Mouse (Mus musculus) embryonic facial prominence, embryonic 15.5 days (tissue): ENCODE data around the gene Amer2. TPM values are rescaled to one million over a fixed set of nuclear protein-coding genes. Genes with fewer than 3 reads are reported as not detected.

Experiments used
- ATAC-seq: fragments of 200-750 bp; cut with Nextera tagmentation; 2 replicates; pipeline ENCODE4 v1.8.0; 2017; ENCODE audit warnings: low read depth, moderate TSS enrichment; ENCODE audit not compliant: insufficient number of reproducible peaks, low FRiP score, low TSS enrichment
- H3K27ac ChIP-seq: fragments of 300-500 bp; sonication (generic); replicated peaks from 2 replicates; pipeline ENCODE4 v1.5.1; 2015; ENCODE audit warnings: mild to moderate bottlenecking, inconsistent platforms
- H3K27me3 ChIP-seq: fragments of 300-500 bp; sonication (generic); 2 replicates; pipeline ENCODE4 v1.6.1; 2015; ENCODE audit warnings: inconsistent platforms
- H3K36me3 ChIP-seq: fragments of 300-500 bp; sonication (generic); 2 replicates; pipeline ENCODE4 v1.6.1; 2015; ENCODE audit warnings: mild to moderate bottlenecking, inconsistent platforms
- H3K4me1 ChIP-seq: fragments of 300-500 bp; sonication (generic); 2 replicates; pipeline ENCODE4 v1.6.1; 2015; ENCODE audit warnings: inconsistent platforms
- H3K4me2 ChIP-seq: fragments of 300-500 bp; sonication (generic); replicated peaks from 2 replicates; pipeline ENCODE4 v1.6.1; 2015; ENCODE audit warnings: mild to moderate bottlenecking, inconsistent platforms
- H3K4me3 ChIP-seq: fragments of 300-500 bp; sonication (generic); replicated peaks from 2 replicates; pipeline ENCODE4 v1.5.1; 2015; ENCODE audit warnings: mild to moderate bottlenecking, inconsistent platforms
- H3K9ac ChIP-seq: fragments of 300-500 bp; sonication (generic); 2 replicates; pipeline ENCODE4 v1.6.1; 2015; ENCODE audit warnings: inconsistent platforms
- H3K9me3 ChIP-seq: fragments of 300-500 bp; sonication (generic); replicated peaks from 2 replicates; pipeline ENCODE4 v1.6.1; 2016; ENCODE audit warnings: inconsistent platforms
- WGBS: fragments of 180-500 bp; shearing (Covaris S2); methylation state at CpG from one replicate; pipeline ENCODE4 v1.1.7; 2015; 5-methylcytosine and 5-hydroxymethylcytosine counted together
- polyA plus RNA-seq: library from polyadenylated mRNA; unstranded; fragments of >200 nt; fragmentation: Nextera tagmentation; extraction: Ambion mirVana; gene quantifications from 2 replicates; pipeline ENCODE4 v1.2.1, GENCODE M21; 2015

Gene Amer2
- polyA plus RNA-seq, 1 experiment from 2014 or later = 3.5 TPM

- Histone ChIP-seq H3K4me1 (no peaks in the 10 kb centered on the region), H3K4me2 (no peak overlapping the region), H3K9me3 (no peaks in the 10 kb centered on the region), H3K4me3 (no peak overlapping the region), H3K27me3 (no peaks in the 10 kb centered on the region), H3K36me3 (no peaks in the 10 kb centered on the region), H3K27ac (no peak overlapping the region), H3K9ac (no peak overlapping the region)
- ATAC-seq = no peak
- 71% methylated on average over 2 of the region's 2 CpGs for WGBS
These were observed 19.1 kb downstream of the Amer2 start for GRCm38 (mm10) chr14:60392202-60392601.

- Histone ChIP-seq H3K4me1 (no peaks in the 10 kb centered on the region), H3K4me3 (no peak overlapping the region), H3K9me3 (no peaks in the 10 kb centered on the region), H3K36me3 (no peaks in the 10 kb centered on the region), H3K4me2 (no peak overlapping the region), H3K9ac (no peak overlapping the region), H3K27me3 (no peaks in the 10 kb centered on the region), H3K27ac (no peak overlapping the region)
- 83% methylated on average over 4 of the region's 4 CpGs for WGBS
- ATAC-seq = no peak
These were observed 24.3 kb downstream of the Amer2 start for GRCm38 (mm10) chr14:60397321-60397720.

GRCm38 (mm10) chr14:60398861-60399260 is 25.8 kb downstream of the Amer2 start:
- Histone ChIP-seq H3K4me2 (no peak overlapping the region), H3K9me3 (no peaks in the 10 kb centered on the region), H3K4me3 (no peak overlapping the region), H3K27me3 (no peaks in the 10 kb centered on the region), H3K4me1 (no peaks in the 10 kb centered on the region), H3K9ac (no peak overlapping the region), H3K36me3 (no peaks in the 10 kb centered on the region), H3K27ac (no peak overlapping the region)
- WGBS = 30% methylated on average over 7 of the region's 7 CpGs
- no peak for ATAC-seq

GRCm38 (mm10) chr14:60403228-60403627 is 30.2 kb downstream of the Amer2 start:
- Histone ChIP-seq H3K36me3 (no peaks in the 10 kb centered on the region), H3K9me3 (no peaks in the 10 kb centered on the region), H3K27ac (no peak overlapping the region), H3K4me1 (0 out of 2 replicates have a peak, but pooled peaks cover 8% of the 10 kb centered on the region), H3K4me2 (no peak overlapping the region), H3K27me3 (no peaks in the 10 kb centered on the region), H3K9ac (no peak overlapping the region), H3K4me3 (no peak overlapping the region)
- no peak for ATAC-seq
- 71% methylated on average over 2 of the region's 2 CpGs for WGBS

- H3K27me3 ChIP-seq = no peaks in the 10 kb centered on the region
- peaks cover 17% of the 10 kb centered on the region for H3K4me1 ChIP-seq
- H3K4me3 ChIP-seq = no peak overlapping the region
- no peak for ATAC-seq
- no peak overlapping the region for H3K9ac ChIP-seq
- 60% methylated on average over 2 of the region's 2 CpGs for WGBS
- no peaks in the 10 kb centered on the region for H3K36me3 ChIP-seq
- no peak overlapping the region for H3K27ac ChIP-seq
- no peak overlapping the region for H3K4me2 ChIP-seq
- no peaks in the 10 kb centered on the region for H3K9me3 ChIP-seq
These were observed 32.8 kb downstream of the Amer2 start for GRCm38 (mm10) chr14:60405829-60406228.

GRCm38 (mm10) chr14:60406543-60406942 is 33.5 kb downstream of the Amer2 start:
- 87% methylated on average over 5 of the region's 5 CpGs for WGBS
- Histone ChIP-seq H3K27me3 (no peaks in the 10 kb centered on the region), H3K27ac (no peak overlapping the region), H3K4me2 (no peak overlapping the region), H3K36me3 (no peaks in the 10 kb centered on the region), H3K4me3 (no peak overlapping the region), H3K4me1 (peaks cover 17% of the 10 kb centered on the region), H3K9me3 (no peaks in the 10 kb centered on the region), H3K9ac (no peak overlapping the region)
- ATAC-seq = no peak

- no peaks in the 10 kb centered on the region for H3K27me3 ChIP-seq
- no peak overlapping the region for H3K4me3 ChIP-seq
- peaks cover 17% of the 10 kb centered on the region for H3K4me1 ChIP-seq
- H3K4me2 ChIP-seq = no peak overlapping the region
- H3K36me3 ChIP-seq = no peaks in the 10 kb centered on the region
- 41% methylated on average over 9 of the region's 9 CpGs for WGBS
- no peak overlapping the region for H3K27ac ChIP-seq
- no peaks in the 10 kb centered on the region for H3K9me3 ChIP-seq
- no peak for ATAC-seq
- no peak overlapping the region for H3K9ac ChIP-seq
These were observed 34.3 kb downstream of the Amer2 start for GRCm38 (mm10) chr14:60407319-60407718.

GRCm38 (mm10) chr14:60409702-60410491 is 36.8 kb downstream of the Amer2 start:
- H3K4me1 ChIP-seq = peaks cover 28% of the 10 kb centered on the region
- no peak overlapping the region for H3K27ac ChIP-seq
- WGBS = 10% methylated on average over 12 of the region's 12 CpGs
- H3K36me3 ChIP-seq = no peaks in the 10 kb centered on the region
- no peak overlapping the region for H3K9ac ChIP-seq
- no peak for ATAC-seq
- H3K9me3 ChIP-seq = no peaks in the 10 kb centered on the region
- no peak overlapping the region for H3K4me2 ChIP-seq
- no peak overlapping the region for H3K4me3 ChIP-seq
- no peaks in the 10 kb centered on the region for H3K27me3 ChIP-seq

GRCm38 (mm10) chr14:60411229-60411628 is 38.2 kb downstream of the Amer2 start:
- no peak overlapping the region for H3K4me3 ChIP-seq
- H3K27ac ChIP-seq = no peak overlapping the region
- H3K4me1 ChIP-seq = peaks cover 32% of the 10 kb centered on the region
- H3K4me2 ChIP-seq = no peak overlapping the region
- 68% methylated on average over 6 of the region's 6 CpGs for WGBS
- no peaks in the 10 kb centered on the region for H3K9me3 ChIP-seq
- H3K27me3 ChIP-seq = no peaks in the 10 kb centered on the region
- no peaks in the 10 kb centered on the region for H3K36me3 ChIP-seq
- no peak for ATAC-seq
- H3K9ac ChIP-seq = no peak overlapping the region

- Histone ChIP-seq H3K9ac (no peak overlapping the region), H3K4me2 (peak overlapping the region; percentile 27), H3K4me3 (no peak overlapping the region), H3K27me3 (no peaks in the 10 kb centered on the region), H3K36me3 (no peaks in the 10 kb centered on the region), H3K4me1 (peaks cover 18% of the 10 kb centered on the region), H3K9me3 (no peaks in the 10 kb centered on the region), H3K27ac (peak overlapping the region; percentile 68)
- 43% methylated on average over 8 of the region's 8 CpGs for WGBS
- ATAC-seq = 0 out of 2 replicates have a peak, but pooled peaks have one; percentile 60
These were observed 41.6 kb downstream of the Amer2 start for GRCm38 (mm10) chr14:60414691-60415090.

- Histone ChIP-seq H3K27ac (no peak overlapping the region), H3K4me2 (no peak overlapping the region), H3K9ac (no peak overlapping the region), H3K9me3 (no peaks in the 10 kb centered on the region), H3K36me3 (no peaks in the 10 kb centered on the region), H3K4me1 (peaks cover 15% of the 10 kb centered on the region; the same call in 1 of the 2 replicates), H3K27me3 (no peaks in the 10 kb centered on the region), H3K4me3 (no peak overlapping the region)
- WGBS = 65% methylated on average over 5 of the region's 5 CpGs
- no peak for ATAC-seq
These were observed 44.9 kb downstream of the Amer2 start for GRCm38 (mm10) chr14:60417924-60418323.

GRCm38 (mm10) chr14:60422920-60423319 is 49.9 kb downstream of the Amer2 start:
- H3K36me3 ChIP-seq = no peaks in the 10 kb centered on the region
- 91% methylated on average over 2 of the region's 2 CpGs for WGBS
- no peak overlapping the region for H3K9ac ChIP-seq
- no peaks in the 10 kb centered on the region for H3K4me1 ChIP-seq
- no peak for ATAC-seq
- H3K4me3 ChIP-seq = no peak overlapping the region
- no peaks in the 10 kb centered on the region for H3K9me3 ChIP-seq
- no peak overlapping the region for H3K27ac ChIP-seq
- H3K27me3 ChIP-seq = no peaks in the 10 kb centered on the region
- no peak overlapping the region for H3K4me2 ChIP-seq
